Mouse (Mus musculus): ENCODE results near the gene Tcta. TPM values are rescaled to one million over a fixed set of nuclear protein-coding genes. Genes with fewer than 3 reads are reported as not detected.
"Not testable (repeated sequence)": the region's sequence is repeated elsewhere in the genome, so short reads cannot be mapped to it uniquely, and the experiment has no call there.

Tcta gene
- polyA plus RNA-seq, 1 experiment from 2014 or later, result 55.0 TPM

DNA sequence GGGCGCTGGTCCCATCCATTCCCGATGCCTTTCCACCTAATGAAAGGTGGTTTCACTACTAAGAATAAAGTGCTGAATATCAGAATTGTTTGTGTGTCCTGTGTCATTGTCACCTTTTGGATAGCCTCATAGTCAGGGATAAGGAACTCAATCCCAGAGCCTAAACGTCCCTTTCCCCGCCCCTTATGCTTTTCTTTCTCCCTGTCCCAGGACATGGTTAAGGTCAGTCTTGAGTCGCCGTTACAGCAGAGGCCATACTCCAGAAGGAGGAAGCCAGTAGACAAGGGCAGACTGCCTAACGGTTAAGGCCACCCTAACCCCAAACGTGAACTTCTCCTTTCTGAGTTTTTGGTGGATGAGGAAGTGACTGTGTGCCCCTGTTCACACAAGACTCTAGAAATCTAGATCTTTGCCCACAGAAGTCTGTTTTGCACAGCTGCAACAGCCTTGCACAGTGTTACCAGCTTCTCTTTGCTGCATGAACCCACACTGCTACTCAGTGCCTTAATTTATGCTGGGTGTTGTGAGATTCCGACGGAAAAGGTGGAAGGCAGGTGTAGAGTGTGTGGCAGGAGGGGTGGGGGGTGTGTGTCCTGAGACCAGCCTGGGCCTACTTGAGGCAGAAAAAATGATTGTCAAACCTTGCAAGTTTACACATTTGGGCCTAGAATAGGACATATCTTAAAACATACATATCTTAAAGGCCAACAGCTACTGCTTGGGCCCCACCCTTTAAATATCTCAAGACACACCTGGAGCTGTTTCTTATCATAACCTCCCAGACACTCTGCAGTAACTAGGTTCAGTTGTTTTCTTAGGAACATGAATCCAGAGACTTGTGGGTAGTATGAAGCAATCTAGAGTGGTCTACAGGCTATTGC, 34.5 kb upstream of the Tcta start:
- peak overlapping the region; percentile 87 for H3K9ac ChIP-seq
- peaks cover 29% of the 10 kb centered on the region for H3K4me1 ChIP-seq (replicated peaks)
- no peaks in the 10 kb centered on the region for H3K27me3 ChIP-seq
- ATAC-seq (ENCODE audit: low FRiP score), result no peak
- peak overlapping the region; percentile 30; the same call in 1 of the 2 replicates for H3K27ac ChIP-seq
- H3K36me3 ChIP-seq, result peaks cover 7% of the 10 kb centered on the region
- peak overlapping the region; percentile 73 for H3K4me2 ChIP-seq
- WGBS, result 69% methylated on average over 10 of the region's 10 CpGs
- no peaks in the 10 kb centered on the region for H3K9me3 ChIP-seq
- peak overlapping the region; percentile 64 for H3K4me3 ChIP-seq

GRCm38 (mm10) chr9:108339886-108340257, 33.9 kb upstream of the Tcta start:
- Histone ChIP-seq H3K27ac (peak overlapping the region; percentile 30), H3K27me3 (no peaks in the 10 kb centered on the region), H3K36me3 (peaks cover 14% of the 10 kb centered on the region), H3K4me3 (peak overlapping the region; percentile 64), H3K9ac (peak overlapping the region; percentile 87), H3K4me1 (replicated peaks) (peaks cover 26% of the 10 kb centered on the region), H3K4me2 (peak overlapping the region; percentile 73), H3K9me3 (no peaks in the 10 kb centered on the region)
- ATAC-seq (ENCODE audit: low FRiP score), result no peak
- 11% methylated on average over 20 of the region's 20 CpGs for WGBS

DNA sequence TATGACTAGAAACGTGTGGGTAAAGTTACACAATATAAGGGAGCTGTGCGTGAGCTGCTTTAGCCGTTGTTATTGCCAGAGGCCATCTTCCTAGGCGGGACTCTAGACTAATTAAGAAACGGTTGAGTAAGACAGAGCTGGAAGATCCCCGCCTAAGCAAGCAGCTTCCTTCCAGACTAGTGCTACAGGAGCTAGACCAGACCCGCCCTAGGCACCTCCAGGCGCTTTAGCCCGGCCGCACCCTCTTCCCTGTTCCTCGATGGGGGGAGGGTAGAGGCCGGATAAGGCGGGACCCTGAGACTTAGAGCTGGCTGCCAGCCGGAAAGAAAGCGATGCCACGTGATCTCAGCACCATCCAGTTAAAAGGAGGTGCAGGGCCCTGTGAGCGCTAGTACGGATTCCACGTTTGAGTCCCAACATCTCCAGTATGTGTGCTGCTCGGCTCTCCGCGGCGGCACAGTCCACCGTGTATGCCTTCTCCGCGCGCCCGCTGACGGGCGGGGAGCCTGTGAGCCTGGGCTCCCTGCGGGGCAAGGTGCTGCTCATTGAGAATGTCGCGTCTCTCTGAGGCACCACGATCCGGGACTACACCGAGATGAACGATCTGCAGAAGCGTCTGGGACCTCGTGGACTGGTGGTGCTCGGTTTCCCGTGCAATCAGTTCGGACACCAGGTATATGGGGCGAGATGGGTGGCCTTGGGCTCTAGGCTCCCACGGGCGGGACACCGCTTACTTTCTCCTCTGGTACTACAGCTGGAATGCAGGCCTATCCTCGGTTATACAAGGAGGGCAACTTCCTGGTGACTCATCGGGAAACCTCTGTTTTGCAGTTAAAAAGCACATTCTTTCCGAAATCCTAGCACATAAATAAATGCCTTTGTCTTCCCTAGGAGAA, 33.2 kb upstream of the Tcta start, which contains the start of gene Gpx1:
Gene Gpx1, plus strand, starts transcription at position 18 of the 896 bp plus-strand sequence.
- H3K27ac ChIP-seq, result peak within 1 kb of the TSS; percentile 93
- H3K36me3 ChIP-seq, result peaks cover 21% of the 10 kb centered on the region
- H3K27me3 ChIP-seq, result no peaks in the 10 kb centered on the region
- H3K4me1 ChIP-seq (replicated peaks), result peaks cover 26% of the 10 kb centered on the region
- ATAC-seq (ENCODE audit: low FRiP score), result peak; percentile 97
- peak within 1 kb of the TSS; percentile 73 for H3K4me2 ChIP-seq
- H3K4me3 ChIP-seq, result peak within 1 kb of the TSS; percentile 64
- H3K9me3 ChIP-seq, result no peaks in the 10 kb centered on the region
- H3K9ac ChIP-seq, result peak within 1 kb of the TSS; percentile 87
- WGBS, result under 1% methylated on average over 49 of the region's 49 CpGs

DNA sequence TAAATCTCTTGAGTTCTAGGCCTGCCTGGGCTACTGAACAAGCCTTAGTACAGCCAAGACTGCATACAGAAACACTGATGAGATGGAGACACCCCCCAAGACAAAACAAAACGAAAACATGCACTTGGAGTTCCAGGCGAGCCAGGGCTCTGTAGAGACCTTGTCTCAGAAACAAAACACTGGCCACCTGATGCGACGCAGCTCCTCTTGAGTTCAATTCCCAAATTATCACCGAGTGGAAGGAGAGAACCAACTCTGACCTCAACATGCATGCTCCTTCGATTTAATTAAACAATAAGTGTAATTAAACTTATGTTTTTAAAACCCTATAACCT, 32.6 kb upstream of the Tcta start:
- ATAC-seq (ENCODE audit: low FRiP score), result 0 out of 2 replicates have a peak, but pooled peaks have one; percentile 12
- Histone ChIP-seq H3K36me3 (peaks cover 27% of the 10 kb centered on the region), H3K27me3 (no peaks in the 10 kb centered on the region), H3K4me2 (peak overlapping the region; percentile 73), H3K9ac (peak overlapping the region; percentile 87), H3K4me3 (peak overlapping the region; percentile 64), H3K27ac (peak overlapping the region; percentile 93), H3K4me1 (replicated peaks) (peaks cover 26% of the 10 kb centered on the region), H3K9me3 (no peaks in the 10 kb centered on the region)
- 29% methylated on average over 6 of the region's 6 CpGs for WGBS

GRCm38 (mm10) chr9:108337848-108338550, 32.0 kb upstream of the Tcta start:
- WGBS, result 68% methylated on average over 10 of the region's 10 CpGs
- no peak overlapping the region for H3K4me3 ChIP-seq

DNA sequence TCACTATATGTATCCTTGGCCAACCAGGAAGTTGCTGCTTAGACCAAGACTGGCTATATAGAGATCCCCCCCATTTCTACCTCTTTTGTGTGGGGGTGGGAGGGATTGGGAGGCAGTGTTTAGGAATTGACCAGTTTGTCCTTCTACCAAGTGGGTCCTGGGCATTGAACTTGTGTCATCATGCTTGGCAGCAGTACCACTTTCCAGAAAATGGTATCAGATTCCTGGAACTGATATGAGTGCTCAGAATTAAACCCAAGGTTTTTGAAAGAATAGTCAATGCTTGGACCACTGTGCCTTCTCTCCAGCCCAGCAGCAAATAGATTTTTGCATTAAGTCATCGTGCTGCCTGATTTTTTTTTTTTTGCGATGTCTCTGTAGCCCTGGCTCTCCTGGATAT, 19.9 kb upstream of the Tcta start:
- Histone ChIP-seq H3K27ac (no peak overlapping the region), H3K4me1 (replicated peaks) (no peaks in the 10 kb centered on the region), H3K9ac (no peak overlapping the region), H3K4me3 (no peak overlapping the region), H3K36me3 (peaks cover 37% of the 10 kb centered on the region), H3K9me3 (no peaks in the 10 kb centered on the region), H3K27me3 (no peaks in the 10 kb centered on the region), H3K4me2 (no peak overlapping the region)
- no peak for ATAC-seq (ENCODE audit: low FRiP score)
- WGBS, result 100% methylated on average over 2 of the region's 2 CpGs

More at GRCm38 (mm10) chr9:108337848-108338550, 32.0 kb upstream of the Tcta start:
- Histone ChIP-seq H3K9ac (no peak overlapping the region), H3K27me3 (no peaks in the 10 kb centered on the region), H3K27ac (peak overlapping the region; percentile 93), H3K9me3 (no peaks in the 10 kb centered on the region), H3K36me3 (peaks cover 30% of the 10 kb centered on the region), H3K4me2 (peak overlapping the region; percentile 73), H3K4me1 (replicated peaks) (peaks cover 26% of the 10 kb centered on the region)
- no peak for ATAC-seq (ENCODE audit: low FRiP score)

DNA sequence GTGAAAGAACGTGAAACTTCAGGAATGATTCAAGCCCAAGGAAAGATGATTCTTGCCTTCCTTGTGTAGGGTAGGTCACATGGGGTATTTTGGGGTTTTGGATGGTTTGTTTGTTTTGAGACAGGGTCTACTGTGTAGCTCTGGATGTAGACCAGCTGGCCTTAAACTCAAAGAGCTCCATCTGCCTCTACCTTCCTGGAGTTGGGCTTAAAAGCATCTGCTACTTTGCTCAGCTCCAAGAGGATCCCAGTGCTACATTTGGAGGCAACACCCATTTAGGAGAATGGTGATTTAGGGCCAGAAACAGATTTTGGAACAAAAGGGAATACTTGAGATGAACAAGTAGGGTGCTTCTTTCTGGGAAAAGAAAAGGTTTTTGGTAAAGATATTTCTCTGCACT, 18.8 kb upstream of the Tcta start:
- Histone ChIP-seq H3K27me3 (no peaks in the 10 kb centered on the region), H3K4me1 (replicated peaks) (no peaks in the 10 kb centered on the region), H3K4me2 (no peak overlapping the region), H3K9me3 (no peaks in the 10 kb centered on the region), H3K9ac (no peak overlapping the region), H3K36me3 (peaks cover 31% of the 10 kb centered on the region), H3K4me3 (no peak overlapping the region), H3K27ac (no peak overlapping the region)
- ATAC-seq (ENCODE audit: low FRiP score), result no peak
- 98% methylated on average over 1 of the region's 1 CpGs for WGBS

DNA sequence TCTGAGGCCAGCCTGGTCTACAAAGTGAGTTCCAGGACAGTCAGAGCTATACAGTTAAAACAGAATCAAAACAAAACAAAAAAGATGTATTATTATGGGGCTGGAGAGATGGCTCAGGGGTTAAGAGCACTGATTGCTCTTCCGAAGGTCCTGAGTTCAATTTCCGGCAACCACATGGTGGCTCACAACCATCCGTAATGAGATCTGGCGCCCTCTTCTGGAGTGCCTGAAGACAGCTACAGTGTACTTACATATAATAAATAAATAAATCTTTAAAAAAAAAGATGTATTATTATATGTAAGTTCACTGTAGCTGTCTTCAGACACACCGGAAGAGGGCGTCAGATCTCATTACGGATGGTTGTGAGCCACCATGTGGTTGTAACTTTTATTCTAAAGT, 16.1 kb upstream of the Tcta start:
- H3K4me1 ChIP-seq (replicated peaks); H3K9ac ChIP-seq; H3K27me3 ChIP-seq; ATAC-seq (ENCODE audit: low FRiP score); H3K36me3 ChIP-seq; H3K4me3 ChIP-seq; H3K4me2 ChIP-seq; H3K9me3 ChIP-seq; H3K27ac ChIP-seq: not testable (repeated sequence)
- 90% methylated on average over 7 of the region's 7 CpGs for whole genome bisulfite sequencing

DNA sequence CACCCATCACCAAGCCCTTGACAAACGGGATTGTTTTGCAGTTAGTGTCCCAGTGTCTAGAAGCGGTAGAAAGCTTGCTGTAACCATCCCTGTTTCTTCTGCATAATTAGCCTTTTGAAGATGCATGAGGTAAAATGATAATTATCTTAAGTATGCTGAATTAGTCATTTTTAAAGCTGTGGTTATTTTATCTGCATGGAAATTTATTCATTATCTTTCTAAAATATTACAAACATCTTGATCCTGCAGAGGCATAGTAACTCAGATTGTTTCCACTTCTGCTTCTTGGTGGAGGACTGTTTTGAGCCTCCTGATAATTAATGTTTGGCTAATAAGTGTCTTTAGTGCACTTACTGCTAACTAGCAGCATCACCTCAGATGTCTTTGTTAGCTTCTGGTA, 12.5 kb upstream of the Tcta start:
- H3K4me1 ChIP-seq (replicated peaks), result no peaks in the 10 kb centered on the region; the same call in 1 of the 2 replicates

GRCm38 (mm10) chr9:108317572-108317971, 11.6 kb upstream of the Tcta start:
- no peaks in the 10 kb centered on the region for H3K27me3 ChIP-seq
- no peak overlapping the region for H3K4me3 ChIP-seq
- no peak for ATAC-seq (ENCODE audit: low FRiP score)
- no peak overlapping the region for H3K9ac ChIP-seq
- H3K9me3 ChIP-seq, result no peaks in the 10 kb centered on the region
- H3K27ac ChIP-seq, result no peak overlapping the region
- 95% methylated on average over 3 of the region's 3 CpGs for WGBS
- H3K36me3 ChIP-seq, result peaks cover 8% of the 10 kb centered on the region
- H3K4me2 ChIP-seq, result no peak overlapping the region
- H3K4me1 ChIP-seq (replicated peaks), result no peaks in the 10 kb centered on the region; the same call in 1 of the 2 replicates

More for the DNA sequence above, 12.5 kb upstream of the Tcta start:
- Histone ChIP-seq H3K27me3 (no peaks in the 10 kb centered on the region), H3K27ac (no peak overlapping the region), H3K9ac (no peak overlapping the region), H3K4me3 (no peak overlapping the region), H3K9me3 (no peaks in the 10 kb centered on the region), H3K4me2 (no peak overlapping the region), H3K36me3 (peaks cover 8% of the 10 kb centered on the region)
- WGBS, result 88% methylated on average over 2 of the region's 2 CpGs
- ATAC-seq (ENCODE audit: low FRiP score), result no peak

DNA sequence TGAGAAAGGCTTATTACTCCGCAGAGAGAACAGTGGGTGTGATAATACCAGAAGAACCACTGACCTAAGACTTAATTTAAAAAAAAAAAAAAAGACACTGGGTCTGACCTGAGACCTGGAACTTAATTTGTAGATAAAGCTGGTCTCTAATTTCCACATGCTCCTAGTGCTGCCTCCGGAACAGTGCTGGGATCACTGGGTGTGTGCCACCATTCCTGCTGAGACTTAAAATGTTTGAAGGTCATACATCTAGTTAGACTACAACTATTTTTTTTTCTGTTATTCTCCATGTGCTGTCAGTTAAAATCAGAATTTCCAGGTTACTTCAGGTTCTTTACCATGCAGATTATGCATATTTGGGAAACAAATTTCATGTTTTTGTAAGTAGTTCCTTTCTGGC, 2.2 kb upstream of the Tcta start:
- peak overlapping the region; percentile 93 for H3K4me3 ChIP-seq
- H3K36me3 ChIP-seq, result peaks cover 10% of the 10 kb centered on the region
- peaks cover 58% of the 10 kb centered on the region for H3K4me1 ChIP-seq (replicated peaks)
- H3K27ac ChIP-seq, result no peak overlapping the region
- peak overlapping the region; percentile 92 for H3K4me2 ChIP-seq
- ATAC-seq (ENCODE audit: low FRiP score), result no peak
- no peaks in the 10 kb centered on the region for H3K27me3 ChIP-seq
- WGBS, result 78% methylated on average over 2 of the region's 2 CpGs
- no peaks in the 10 kb centered on the region for H3K9me3 ChIP-seq
- peak overlapping the region; percentile 64 for H3K9ac ChIP-seq
